Mouse (Mus musculus) lung, adult 18-20 months (tissue): ENCODE results near the gene Rnf5.

ENCODE experiments used
- DNase-seq, 2 experiments: peaks; one replicate each; pipeline ENCODE4 v3.0.0; 2022; ENCODE audit warnings: mixed read lengths in 2 of 2

Rnf5 gene

DNA sequence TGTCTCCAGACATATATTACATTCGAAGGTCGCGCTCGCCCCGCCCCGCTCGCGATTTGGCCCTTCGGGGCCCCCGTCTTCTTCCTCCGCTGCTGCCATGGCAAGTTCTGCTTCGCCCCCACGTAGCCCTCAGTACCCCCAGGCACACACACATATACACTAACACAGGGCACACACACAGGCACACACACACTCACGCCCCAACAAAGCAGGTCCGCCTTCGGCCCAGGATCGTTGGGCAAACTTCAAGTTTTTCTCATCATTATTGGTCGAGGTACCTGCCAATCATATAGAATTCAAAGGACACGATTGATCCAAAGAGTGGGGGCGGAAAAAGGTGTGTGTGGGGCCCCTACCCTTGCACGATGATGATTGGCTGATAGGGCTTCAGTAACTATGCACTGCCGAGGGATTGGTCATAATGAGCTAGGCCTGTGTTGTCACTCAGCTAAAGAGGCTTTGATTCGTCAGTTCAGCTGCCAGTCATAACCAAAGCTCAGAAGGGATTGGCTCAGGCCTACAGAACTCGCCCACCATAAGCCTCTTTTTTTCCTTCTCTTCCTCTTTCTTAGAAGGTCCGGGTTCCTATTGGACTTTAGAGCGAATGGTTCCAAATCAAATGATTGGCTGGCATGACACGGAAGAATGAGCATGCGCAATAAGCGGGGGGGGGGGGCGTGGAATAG lies at the start of gene Rnf5:
Gene Rnf5, minus strand, starts transcription at position 316 of the 686 bp plus-strand sequence.
- peak; percentile 99 to 100 for DNase-seq

DNA sequence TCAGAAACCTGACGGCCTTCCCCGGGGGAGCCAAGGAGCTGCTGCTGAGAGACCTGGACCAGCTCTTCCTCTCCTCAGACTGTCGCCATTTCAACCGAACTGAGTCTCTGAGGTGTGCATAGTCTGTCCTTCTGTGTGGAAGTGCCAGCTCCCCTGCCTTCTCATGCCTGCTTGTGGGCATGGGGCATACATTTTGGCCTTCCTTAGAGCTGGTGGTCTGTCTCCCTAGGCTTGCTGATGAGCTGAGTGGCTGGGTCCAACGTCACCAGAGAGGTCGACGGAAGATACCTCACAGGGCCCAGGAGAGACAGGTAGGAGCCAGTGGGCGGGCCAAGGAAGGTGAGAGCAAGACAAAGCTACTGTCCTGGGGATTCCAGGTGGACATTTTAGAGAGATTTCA lies 49.5 kb upstream of the Rnf5 start:
- DNase-seq: no peak

DNA sequence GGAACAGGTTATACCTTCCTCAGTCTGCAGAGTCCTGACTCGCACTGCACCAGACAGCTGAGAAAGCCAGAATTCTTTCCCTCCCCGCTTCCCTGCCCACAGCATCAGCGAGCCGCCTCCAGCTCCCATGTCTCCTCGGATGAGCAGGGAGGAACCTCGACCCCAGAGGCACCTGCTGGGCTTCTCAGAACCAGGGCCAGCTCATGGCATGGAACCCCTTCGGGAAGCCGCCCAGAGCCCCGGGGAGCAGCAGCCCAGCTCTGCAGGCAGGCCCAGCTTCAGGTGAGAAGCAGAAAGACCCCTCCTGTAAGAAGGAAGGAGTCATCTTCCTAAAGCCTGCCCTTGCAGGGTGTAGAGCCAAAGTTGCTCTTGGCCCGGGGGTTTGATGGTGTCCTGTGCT lies 49.1 kb upstream of the Rnf5 start:
- DNase-seq: no peak

DNA sequence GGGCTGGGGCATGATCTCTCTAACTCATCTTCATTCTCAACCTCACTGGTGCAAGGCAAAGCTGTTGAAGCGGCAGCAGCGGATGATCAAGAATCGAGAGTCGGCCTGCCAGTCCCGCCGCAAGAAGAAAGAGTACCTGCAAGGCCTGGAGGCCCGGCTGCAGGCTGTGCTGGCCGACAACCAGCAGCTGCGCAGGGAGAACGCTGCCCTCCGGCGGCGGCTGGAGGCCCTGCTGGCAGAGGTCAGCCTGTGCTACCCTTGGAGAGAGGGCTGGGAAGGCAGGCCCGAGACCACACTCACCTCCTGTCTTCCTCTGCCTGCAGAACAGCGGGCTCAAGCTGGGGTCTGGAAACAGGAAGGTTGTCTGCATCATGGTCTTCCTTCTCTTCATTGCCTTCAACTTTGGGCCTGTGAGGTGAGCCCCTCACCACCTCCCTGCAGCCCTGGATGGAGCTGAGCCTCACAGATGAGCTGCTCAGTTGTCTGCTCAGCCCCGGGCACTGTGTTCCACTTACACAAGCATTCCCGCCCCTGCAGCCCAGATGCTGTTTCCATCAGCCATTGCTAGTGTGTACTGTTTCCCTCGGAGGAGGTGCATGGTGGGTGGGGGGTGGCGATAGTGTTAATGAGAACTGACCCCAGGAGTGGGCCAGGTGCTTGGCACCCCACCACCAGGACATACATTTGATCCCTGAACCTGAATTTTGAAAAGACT lies 48.2 kb upstream of the Rnf5 start:
- DNase-seq: no peak

DNA sequence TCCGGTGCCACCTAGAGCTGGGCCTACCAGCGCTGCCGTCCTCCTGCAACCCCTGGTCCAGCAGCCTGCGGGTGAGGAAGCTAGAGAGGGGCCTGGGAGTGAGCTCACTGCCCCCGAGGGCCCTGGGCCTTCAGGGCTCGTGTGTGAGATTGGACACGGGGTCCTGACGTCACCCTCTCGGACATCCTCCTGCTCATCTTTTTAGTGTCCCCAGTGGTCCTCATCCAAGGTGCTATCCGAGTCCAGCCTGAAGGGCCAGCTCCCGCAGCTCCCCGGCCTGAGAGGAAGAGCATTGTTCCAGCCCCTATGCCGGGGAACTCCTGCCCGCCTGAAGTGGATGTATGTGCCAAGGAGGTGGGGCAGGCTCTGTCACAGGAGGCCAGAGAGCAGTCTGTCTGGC lies 47.3 kb upstream of the Rnf5 start:
- DNase-seq: no peak

DNA sequence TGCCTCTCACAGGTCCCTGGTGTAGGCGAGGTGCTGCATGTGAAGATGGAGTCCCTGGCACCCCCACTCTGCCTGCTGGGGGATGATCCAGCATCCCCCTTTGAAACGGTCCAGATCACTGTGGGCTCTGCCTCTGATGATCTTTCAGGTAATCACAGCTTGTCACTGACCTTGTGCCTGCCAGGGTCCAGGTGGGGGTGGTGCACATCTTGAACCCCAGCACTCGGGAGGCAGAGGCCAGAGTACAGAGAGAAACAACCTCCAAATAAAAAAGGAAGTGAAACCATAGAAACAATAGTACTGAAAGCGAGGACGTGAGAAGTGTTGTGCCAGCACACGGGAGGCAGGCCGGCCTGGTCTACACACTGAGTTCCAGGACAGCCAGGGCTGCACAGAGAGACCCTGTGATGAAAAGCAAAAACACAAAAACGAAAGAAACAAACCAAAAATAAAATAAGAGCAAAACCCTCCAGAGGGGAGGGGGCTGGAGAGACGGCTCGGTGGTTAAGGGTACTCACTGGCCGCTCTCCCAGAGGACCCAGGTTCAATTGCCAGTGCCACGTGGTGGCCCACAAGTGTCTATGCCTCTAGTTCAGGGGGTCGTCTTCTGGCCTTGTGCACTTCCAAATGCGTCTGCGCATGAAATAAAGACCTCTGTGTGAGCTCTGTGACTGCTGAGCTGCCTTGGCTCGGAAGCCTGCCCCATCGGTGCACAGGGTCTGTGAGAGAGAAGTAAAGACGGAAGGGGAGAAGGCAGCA lies 45.8 kb upstream of the Rnf5 start:
- DNase-seq: no peak

DNA sequence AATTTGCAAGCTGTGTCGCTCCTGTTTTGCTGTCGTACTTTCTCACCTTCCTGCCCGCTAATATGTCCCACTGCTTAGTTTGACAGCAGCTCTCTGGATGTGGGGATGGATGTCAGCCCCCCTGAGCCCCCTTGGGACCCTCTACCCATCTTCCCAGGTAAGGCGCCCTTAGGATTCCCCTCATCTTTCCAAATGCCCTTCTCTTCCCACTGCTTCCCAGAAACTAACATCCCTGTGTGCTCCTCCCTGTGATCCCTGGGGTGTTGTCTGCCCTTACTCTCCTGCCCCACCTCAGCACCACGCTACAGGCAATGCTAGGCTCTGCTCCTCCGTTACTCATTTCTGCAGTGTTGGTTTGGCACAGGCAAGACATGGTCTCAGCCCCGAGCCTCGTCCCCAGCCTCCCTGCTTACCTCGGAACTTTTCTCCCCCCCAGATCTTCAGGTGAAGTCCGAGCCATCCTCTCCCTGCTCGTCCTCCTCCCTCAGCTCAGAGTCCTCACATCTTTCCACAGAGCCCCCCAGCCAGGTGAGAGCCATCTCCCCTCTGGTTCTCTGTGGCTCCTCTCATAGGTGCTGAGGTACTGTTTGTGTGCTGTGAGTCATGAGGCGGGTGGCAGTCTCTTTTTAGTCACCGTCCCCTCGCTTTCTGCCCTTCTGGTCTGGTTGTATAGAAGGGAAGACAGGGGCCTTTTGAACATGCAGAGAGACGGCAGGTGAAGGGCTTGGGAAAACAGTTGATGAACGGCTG lies 44.8 kb upstream of the Rnf5 start:
- no peak for DNase-seq

DNA sequence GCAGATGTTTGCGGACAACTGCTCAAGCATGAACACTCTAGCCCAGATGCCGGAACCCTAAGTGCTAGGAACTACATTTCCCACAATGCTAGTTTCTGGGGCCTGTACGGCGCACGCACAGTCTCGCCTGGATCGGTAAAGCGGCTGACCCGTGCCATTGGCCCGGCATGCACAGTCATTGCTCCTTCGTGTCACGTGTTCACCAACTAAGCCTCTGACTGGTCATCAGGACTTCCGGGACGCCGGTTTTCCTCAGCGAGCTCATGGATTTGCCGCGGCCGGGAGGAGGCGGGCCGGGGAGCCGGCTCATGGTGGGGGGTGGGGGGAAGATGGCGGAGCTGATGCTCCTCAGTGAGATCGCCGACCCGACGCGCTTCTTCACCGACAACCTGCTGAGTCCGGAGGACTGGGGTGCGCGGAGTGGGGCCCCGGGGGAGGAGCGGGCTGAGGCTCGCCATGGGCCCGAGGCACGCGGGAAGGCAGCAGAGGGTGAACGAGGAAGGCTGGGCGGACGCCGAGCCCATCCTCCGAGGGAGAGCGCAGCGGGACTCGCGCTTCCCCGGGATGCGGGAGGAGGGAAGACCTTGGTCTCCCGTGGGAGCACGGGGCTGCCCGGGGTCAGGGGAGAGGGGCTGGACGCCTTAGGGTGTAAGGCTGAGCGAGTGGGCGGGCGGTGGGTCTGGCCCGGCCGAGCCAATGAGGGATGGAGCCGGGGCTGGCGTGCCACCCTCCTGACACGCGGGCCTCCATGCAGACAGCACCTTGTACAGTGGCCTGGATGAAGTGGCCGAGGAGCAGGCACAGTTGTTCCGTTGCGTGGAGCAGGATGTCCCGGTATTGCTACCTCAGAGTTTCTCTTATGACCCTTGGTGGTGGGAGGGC lies 43.7 kb upstream of the Rnf5 start, which contains the start of gene Atf6b:
Gene Atf6b, plus strand, starts transcription at position 241 of the 882 bp plus-strand sequence.
- DNase-seq: peak; percentile 98 to 99

DNA sequence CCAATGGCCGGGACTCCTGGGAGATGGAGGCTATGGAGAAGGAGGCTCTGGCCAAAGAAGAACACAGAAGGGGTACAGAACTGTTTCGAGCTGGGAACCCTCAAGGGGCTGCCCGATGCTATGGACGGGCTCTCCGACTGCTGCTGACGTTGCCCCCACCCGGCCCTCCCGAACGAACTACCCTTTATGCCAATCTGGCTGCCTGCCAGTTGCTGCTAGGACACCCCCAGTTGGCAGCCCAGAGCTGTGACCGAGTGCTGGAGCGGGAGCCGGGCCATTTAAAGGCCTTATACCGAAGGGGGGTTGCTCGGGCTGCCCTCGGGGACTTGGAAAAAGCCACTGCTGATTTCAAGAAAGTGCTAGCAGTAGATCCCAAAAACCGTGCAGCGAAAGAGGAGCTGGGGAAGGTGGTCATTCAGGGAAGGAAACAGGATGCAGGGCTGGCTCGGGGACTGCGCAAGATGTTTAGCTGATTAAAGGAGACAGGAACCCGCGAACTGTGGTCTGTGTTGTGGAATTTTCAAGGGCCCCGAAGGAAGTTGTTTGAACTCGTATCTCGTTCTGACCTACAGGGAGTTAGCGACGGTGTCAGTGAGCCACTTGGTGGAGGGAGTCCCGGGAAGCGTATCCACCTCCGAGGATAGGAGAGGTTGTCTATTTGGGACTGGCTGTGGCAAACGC lies 42.5 kb upstream of the Rnf5 start:
- DNase-seq: no peak

DNA sequence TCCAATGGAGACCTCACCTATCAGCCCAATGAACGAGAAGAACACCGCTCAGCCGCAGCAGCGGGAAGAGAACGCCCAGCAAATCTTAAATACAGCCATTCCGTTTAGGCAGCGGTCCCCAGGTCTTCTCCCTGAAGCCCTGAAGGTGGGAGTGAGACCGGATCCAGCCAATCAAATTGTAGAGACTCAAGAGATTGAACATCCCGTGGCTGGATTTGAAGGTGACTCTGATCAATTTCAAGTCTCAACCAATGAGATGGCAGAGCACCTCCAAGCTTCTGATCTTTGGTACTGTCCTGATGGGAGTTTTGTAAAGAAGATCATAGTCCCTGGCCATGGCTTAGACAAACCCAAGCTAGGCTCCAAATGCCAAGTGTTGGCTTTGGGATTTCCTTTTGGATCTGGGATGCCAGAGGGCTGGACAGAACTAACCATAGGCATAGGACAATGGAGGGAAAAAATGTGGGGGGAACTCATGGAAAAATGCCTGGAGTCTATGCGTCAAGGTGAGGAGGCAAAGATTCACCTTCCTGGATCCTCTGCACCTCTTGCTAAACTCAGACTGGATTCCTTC lies 41.9 kb upstream of the Rnf5 start:
- DNase-seq: no peak

DNA sequence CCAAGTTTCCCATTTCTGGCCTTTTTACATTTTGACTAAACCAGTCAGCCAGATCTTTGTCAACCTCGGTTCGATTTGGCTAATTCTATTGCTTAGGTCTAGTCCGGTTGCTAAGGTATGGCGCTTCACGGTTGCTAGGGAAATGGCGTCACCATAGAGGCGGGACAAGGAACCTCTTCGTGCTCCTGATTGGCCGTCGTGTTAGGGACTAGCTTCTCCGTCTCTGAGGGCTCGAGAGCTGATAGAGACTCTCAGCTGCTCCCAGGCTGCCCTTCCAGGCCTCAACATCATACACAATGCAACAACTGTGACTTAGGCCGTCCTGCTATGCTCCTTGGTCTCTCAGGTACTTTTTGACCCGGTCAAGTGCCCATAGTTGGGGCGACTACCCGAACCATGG lies 41.1 kb upstream of the Rnf5 start, which contains the start of gene Fkbpl:
Gene Fkbpl, plus strand, starts transcription at position 157 of the 400 bp plus-strand sequence.
- DNase-seq: peak; percentile 97 to 98

DNA sequence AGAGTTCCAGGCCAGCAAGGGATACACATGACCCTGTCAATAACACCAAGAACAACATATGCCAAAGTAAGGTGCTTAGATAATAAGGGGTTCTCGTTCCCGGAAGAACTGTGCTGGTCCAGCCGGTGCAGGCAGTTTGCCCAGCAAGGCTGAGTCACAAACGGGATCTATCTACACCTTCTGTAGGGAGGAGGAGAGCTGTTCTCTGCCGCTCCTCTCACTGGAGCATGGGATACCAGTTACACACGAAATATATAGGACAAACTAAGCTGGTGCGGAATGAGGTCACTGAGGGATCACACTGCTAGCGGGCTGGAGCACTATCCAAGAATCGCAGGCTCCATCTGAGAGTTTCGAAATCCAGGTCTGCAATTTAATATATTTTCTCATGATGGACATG lies 40.5 kb upstream of the Rnf5 start:
- no peak for DNase-seq

DNA sequence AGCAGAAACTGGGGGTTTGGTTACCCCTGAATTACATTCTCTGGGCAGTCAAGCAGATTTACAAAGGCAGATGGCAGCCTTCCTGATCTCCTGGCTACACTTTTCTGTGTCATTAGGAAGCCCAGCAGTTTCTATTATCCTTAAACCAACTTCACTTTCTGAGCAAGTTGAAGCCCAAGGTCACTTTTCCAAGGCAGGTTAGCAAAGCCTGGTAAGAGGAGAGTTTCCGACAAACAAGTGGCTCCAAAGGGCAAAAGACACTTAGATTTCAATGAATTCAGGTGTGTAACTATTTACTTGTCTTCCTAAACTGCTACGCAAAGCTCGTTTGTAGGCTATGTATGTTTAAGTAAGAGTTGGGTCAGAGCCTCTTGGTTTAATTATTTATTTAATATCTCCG lies 39.9 kb upstream of the Rnf5 start:
- DNase-seq: no peak

DNA sequence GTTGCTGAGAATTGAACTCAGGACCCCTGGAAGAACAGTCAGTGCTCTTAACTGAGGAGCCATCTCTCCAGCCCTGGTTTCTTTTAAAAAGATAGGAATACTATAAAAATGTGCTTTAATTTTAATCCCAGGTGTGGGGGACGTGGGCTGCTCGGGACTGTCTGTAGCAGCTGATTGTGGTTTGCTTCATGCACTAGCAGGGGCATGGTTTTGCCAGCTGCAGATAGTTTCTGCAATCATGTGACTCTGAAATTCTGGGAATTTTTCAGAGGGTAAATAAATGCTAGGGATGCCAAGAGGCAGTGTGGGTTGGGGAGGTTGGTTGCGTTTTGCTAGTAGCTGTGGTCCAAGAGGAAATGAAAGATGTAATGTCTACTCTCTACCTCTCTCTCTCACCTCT lies 38.5 kb upstream of the Rnf5 start:
- no peak for DNase-seq

DNA sequence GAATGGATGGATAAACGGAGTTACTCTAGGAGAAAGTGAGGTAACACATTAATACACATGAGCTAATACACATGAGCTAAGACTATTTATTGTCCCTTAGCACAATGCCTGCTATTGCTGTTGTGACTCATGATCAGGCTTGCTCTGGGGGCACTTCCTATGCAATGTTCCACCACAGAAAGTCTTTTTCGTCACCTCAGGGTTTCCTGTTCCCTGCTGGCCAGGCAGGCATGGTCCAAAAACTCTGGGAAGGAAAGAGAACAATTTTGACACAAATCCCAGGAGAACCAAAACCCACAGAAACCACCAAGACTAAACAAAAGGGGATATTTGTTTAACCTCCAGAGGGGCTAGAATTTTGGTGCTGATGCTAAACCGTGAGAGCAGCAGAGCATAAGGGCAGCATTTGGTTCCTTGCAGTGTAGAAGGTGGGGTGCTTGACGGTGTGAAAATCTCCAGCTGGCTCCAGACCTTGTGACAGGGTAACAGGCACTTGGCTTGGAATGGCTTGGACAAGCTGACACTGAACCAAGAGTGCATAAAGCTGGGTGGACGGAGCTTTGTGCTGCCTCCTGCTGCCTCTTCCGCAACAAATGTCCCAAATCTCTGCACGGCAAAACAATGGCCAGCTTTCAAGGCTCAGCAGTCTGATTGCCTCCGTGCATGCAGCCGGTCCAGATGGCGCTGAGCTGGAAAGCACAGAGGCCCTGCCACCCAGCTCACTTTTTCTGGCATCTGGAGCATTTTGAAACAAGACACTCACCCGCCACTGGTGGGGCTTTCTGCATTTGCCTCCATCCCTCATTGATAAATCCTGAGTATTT lies 37.5 kb upstream of the Rnf5 start:
- DNase-seq: no peak

DNA sequence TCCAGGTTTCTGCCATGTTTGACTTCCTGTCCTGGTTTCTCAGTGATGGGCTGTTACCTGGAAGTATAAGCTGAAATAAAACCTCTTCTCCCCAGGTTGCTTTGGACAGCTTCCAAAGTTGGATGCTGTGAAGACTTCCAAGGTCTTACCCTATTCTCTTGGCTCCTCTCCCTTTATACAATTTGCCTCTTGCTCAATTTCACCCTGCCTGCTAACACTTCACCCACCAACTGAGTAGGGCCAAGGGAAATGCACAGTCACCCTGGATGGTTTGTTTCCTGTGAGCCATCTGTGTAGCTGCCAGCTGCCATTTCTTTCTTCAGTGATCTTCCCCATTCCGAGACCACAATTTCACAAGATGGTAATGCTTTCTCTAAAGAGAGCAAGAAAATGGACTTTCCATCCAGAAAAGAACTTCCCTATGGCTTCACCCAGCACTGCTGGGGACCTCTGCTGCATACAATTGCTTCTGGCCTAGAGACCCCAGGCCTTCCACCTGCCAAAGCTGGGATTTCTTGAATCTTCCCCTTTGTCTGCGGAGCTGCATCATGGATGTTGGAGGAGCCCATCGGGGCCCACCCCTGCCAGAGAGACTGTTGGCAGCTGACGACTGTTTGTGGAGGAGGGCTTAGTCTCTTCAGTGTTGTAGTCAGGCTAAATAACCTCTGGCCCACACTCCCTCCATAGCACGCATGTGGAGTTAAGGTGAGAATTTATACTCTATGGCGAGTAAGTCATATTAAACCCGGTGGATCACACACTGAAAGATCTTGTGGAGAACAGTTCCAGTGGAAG lies 36.2 kb upstream of the Rnf5 start:
- DNase-seq: no peak

DNA sequence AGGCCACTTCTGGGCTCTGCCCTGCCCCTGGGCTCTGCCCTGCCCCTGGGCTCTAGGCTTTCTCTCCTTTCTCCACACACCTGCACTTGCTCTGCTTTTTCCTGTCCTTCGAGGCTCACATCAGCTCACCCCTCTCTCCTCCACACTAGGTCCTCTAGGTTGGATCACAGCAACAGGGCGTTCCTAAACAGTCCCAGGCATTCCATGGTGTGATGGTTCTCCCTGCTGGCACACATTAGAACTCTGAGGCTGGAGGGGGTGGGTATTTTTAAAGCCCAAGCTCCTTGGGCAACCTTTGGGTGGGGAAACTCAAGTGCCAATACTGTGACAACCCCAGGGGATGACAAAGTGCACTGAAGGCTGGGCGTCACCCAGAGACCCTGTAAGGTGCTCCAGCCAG lies 34.0 kb upstream of the Rnf5 start:
- DNase-seq: no peak

DNA sequence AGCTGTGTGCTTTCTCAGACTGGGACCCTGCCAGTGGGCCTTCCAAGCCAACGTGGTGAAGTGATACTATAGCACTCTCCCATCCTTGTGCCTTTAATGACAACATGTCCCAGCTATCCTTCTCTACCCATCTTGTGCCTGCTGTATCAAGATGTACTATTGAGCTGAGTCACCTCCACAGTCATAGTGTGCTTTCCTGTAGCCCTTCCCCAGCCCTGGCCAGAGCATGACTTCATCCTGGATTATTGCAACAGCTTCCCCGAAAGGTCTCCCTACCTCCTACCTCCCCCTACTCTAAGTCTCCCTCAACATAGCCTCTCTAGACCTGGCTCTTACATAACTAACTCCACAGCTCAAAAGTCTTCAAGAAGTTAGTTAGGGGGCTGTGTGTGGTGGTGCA lies 32.2 kb upstream of the Rnf5 start:
- no peak for DNase-seq

DNA sequence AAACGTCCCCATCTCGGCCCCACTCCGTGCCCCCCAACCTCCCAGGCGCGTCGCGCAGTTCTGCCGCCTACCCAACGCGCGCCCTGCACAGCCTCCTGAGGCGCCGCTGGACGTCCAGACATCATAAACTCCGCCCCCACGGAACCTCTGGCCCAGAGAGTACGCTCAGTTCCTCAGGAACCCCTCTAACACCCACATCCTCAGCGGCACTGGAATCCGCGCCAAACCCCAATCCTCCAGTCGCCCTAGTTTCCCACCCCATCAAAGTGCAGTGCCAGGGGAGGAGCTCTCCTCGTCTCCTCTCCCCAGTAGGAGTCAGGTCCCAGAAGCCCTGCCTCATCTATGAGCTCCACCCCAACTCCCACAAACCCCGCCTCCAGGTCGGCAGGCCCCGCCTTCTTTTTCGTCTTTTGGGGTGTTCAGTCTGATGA lies 28.8 kb upstream of the Rnf5 start:
- DNase-seq: peak; percentile 91
